Mouse (Mus musculus): ENCODE data around the gene Hcrtr2. TPM values are rescaled to one million over a fixed set of nuclear protein-coding genes. Genes with fewer than 3 reads are reported as not detected.

Hcrtr2 gene
- total and polyA plus RNA-seq, 3 experiments, result 0.16 TPM; not detected in 2

- no peak overlapping the region for H3K4me3 ChIP-seq (ENCODE audit: low read depth, low read length)
- TF ChIP-seq CTCF (IDR thresholded peaks at IDR 0.05; ENCODE audit: low read depth, low read length), result no peak
- no peak for TF ChIP-seq POLR2AphosphoS5 (IDR thresholded peaks at IDR 0.05; ENCODE audit: insufficient replicate concordance, low read depth, low read length)
- no peak for TF ChIP-seq TAL1 (conservative IDR thresholded peaks at IDR 0.05; ENCODE audit: low read depth, low read length)
- no peak for TF ChIP-seq GATA1 (IDR thresholded peaks at IDR 0.05; ENCODE audit: borderline replicate concordance, low read length)
- TF ChIP-seq GATA2 (IDR thresholded peaks at IDR 0.05; ENCODE audit: borderline replicate concordance, low read depth, low read length), result no peak
- H3K4me1 ChIP-seq (ENCODE audit: insufficient read depth, low read depth, low read length), result no peaks in the 10 kb centered on the region
- no peak for DNase-seq (ENCODE audit: low spot score)
- no peaks in the 10 kb centered on the region for H3K9me3 ChIP-seq (replicated peaks)
- H3K36me3 ChIP-seq (replicated peaks), result no peaks in the 10 kb centered on the region
- H3K27me3 ChIP-seq (ENCODE audit: insufficient read depth, low read length), result no peaks in the 10 kb centered on the region
- ATAC-seq (ENCODE audit: extremely low read depth, insufficient number of reproducible peaks, low FRiP score, poor library complexity, severe bottlenecking), result no peak
Observed at GRCm38 (mm10) chr9:76313921-76314320, 9.7 kb downstream of the Hcrtr2 start.

GRCm38 (mm10) chr9:76312221-76312620 lies 11.4 kb downstream of the Hcrtr2 start:
- H3K9me3 ChIP-seq (replicated peaks), result no peaks in the 10 kb centered on the region
- TF ChIP-seq GATA1 (IDR thresholded peaks at IDR 0.05; ENCODE audit: borderline replicate concordance, low read length) (no peak), GATA2 (IDR thresholded peaks at IDR 0.05; ENCODE audit: borderline replicate concordance, low read depth, low read length) (no peak), POLR2AphosphoS5 (IDR thresholded peaks at IDR 0.05; ENCODE audit: insufficient replicate concordance, low read depth, low read length) (no peak), TAL1 (conservative IDR thresholded peaks at IDR 0.05; ENCODE audit: low read depth, low read length) (no peak)

GRCm38 (mm10) chr9:76291384-76291783 lies 32.3 kb downstream of the Hcrtr2 start:
- ATAC-seq (ENCODE audit: extremely low read depth, insufficient number of reproducible peaks, low FRiP score, poor library complexity, severe bottlenecking), result no peak
- no peak for DNase-seq (ENCODE audit: low spot score)
- Histone ChIP-seq H3K4me3 (ENCODE audit: low read depth, low read length) (no peak overlapping the region), H3K27me3 (ENCODE audit: insufficient read depth, low read length) (no peaks in the 10 kb centered on the region), H3K36me3 (replicated peaks) (no peaks in the 10 kb centered on the region), H3K4me1 (ENCODE audit: insufficient read depth, low read depth, low read length) (no peaks in the 10 kb centered on the region), H3K9me3 (replicated peaks) (no peaks in the 10 kb centered on the region)
- TF ChIP-seq GATA1 (IDR thresholded peaks at IDR 0.05; ENCODE audit: borderline replicate concordance, low read length) (no peak), POLR2AphosphoS5 (IDR thresholded peaks at IDR 0.05; ENCODE audit: insufficient replicate concordance, low read depth, low read length) (no peak), TAL1 (conservative IDR thresholded peaks at IDR 0.05; ENCODE audit: low read depth, low read length) (no peak), GATA2 (IDR thresholded peaks at IDR 0.05; ENCODE audit: borderline replicate concordance, low read depth, low read length) (no peak), CTCF (IDR thresholded peaks at IDR 0.05; ENCODE audit: low read depth, low read length) (no peak)

More at GRCm38 (mm10) chr9:76312221-76312620, 11.4 kb downstream of the Hcrtr2 start:
- no peaks in the 10 kb centered on the region for H3K36me3 ChIP-seq (replicated peaks)
- no peaks in the 10 kb centered on the region for H3K4me1 ChIP-seq (ENCODE audit: insufficient read depth, low read depth, low read length)
- ATAC-seq (ENCODE audit: extremely low read depth, insufficient number of reproducible peaks, low FRiP score, poor library complexity, severe bottlenecking) (no peak), DNase-seq (ENCODE audit: low spot score) (no peak)
- no peaks in the 10 kb centered on the region for H3K27me3 ChIP-seq (ENCODE audit: insufficient read depth, low read length)
- H3K4me3 ChIP-seq (ENCODE audit: low read depth, low read length), result no peak overlapping the region

GRCm38 (mm10) chr9:76270886-76271285 lies 52.8 kb downstream of the Hcrtr2 start:
- DNase-seq (ENCODE audit: low spot score) (no peak), ATAC-seq (ENCODE audit: extremely low read depth, insufficient number of reproducible peaks, low FRiP score, poor library complexity, severe bottlenecking) (no peak)
- no peak overlapping the region for H3K4me3 ChIP-seq (ENCODE audit: low read depth, low read length)

GRCm38 (mm10) chr9:76257731-76258130 lies 65.9 kb downstream of the Hcrtr2 start:
- H3K36me3 ChIP-seq (replicated peaks), result no peaks in the 10 kb centered on the region
- no peaks in the 10 kb centered on the region; the same call in 1 of the 2 replicates for H3K4me1 ChIP-seq (ENCODE audit: insufficient read depth, low read depth, low read length)
- H3K4me3 ChIP-seq (ENCODE audit: low read depth, low read length), result no peak overlapping the region
- ATAC-seq (ENCODE audit: extremely low read depth, insufficient number of reproducible peaks, low FRiP score, poor library complexity, severe bottlenecking) (no peak), DNase-seq (ENCODE audit: low spot score) (no peak)
- TF ChIP-seq CTCF (IDR thresholded peaks at IDR 0.05; ENCODE audit: low read depth, low read length), result no peak
- no peak for TF ChIP-seq GATA1 (IDR thresholded peaks at IDR 0.05; ENCODE audit: borderline replicate concordance, low read length)
- no peak for TF ChIP-seq POLR2AphosphoS5 (IDR thresholded peaks at IDR 0.05; ENCODE audit: insufficient replicate concordance, low read depth, low read length)
- TF ChIP-seq GATA2 (IDR thresholded peaks at IDR 0.05; ENCODE audit: borderline replicate concordance, low read depth, low read length), result no peak
- no peak for TF ChIP-seq TAL1 (conservative IDR thresholded peaks at IDR 0.05; ENCODE audit: low read depth, low read length)
- no peaks in the 10 kb centered on the region for H3K27me3 ChIP-seq (ENCODE audit: insufficient read depth, low read length)
- no peaks in the 10 kb centered on the region for H3K9me3 ChIP-seq (replicated peaks)

More at GRCm38 (mm10) chr9:76270886-76271285, 52.8 kb downstream of the Hcrtr2 start:
- Histone ChIP-seq H3K27me3 (ENCODE audit: insufficient read depth, low read length) (no peaks in the 10 kb centered on the region), H3K36me3 (replicated peaks) (no peaks in the 10 kb centered on the region), H3K4me1 (ENCODE audit: insufficient read depth, low read depth, low read length) (peaks cover 4% of the 10 kb centered on the region; the same call in 1 of the 2 replicates), H3K9me3 (replicated peaks) (no peaks in the 10 kb centered on the region)
- no peak for TF ChIP-seq GATA2 (IDR thresholded peaks at IDR 0.05; ENCODE audit: borderline replicate concordance, low read depth, low read length)
- no peak for TF ChIP-seq POLR2AphosphoS5 (IDR thresholded peaks at IDR 0.05; ENCODE audit: insufficient replicate concordance, low read depth, low read length)
- no peak for TF ChIP-seq GATA1 (IDR thresholded peaks at IDR 0.05; ENCODE audit: borderline replicate concordance, low read length)
- no peak for TF ChIP-seq CTCF (IDR thresholded peaks at IDR 0.05; ENCODE audit: low read depth, low read length)
- no peak for TF ChIP-seq TAL1 (conservative IDR thresholded peaks at IDR 0.05; ENCODE audit: low read depth, low read length)

GRCm38 (mm10) chr9:76252544-76252943 lies 71.1 kb downstream of the Hcrtr2 start:
- TF ChIP-seq GATA1 (IDR thresholded peaks at IDR 0.05; ENCODE audit: borderline replicate concordance, low read length) (no peak), TAL1 (conservative IDR thresholded peaks at IDR 0.05; ENCODE audit: low read depth, low read length) (no peak), GATA2 (IDR thresholded peaks at IDR 0.05; ENCODE audit: borderline replicate concordance, low read depth, low read length) (no peak), CTCF (IDR thresholded peaks at IDR 0.05; ENCODE audit: low read depth, low read length) (no peak), POLR2AphosphoS5 (IDR thresholded peaks at IDR 0.05; ENCODE audit: insufficient replicate concordance, low read depth, low read length) (no peak)
- no peak for ATAC-seq (ENCODE audit: extremely low read depth, insufficient number of reproducible peaks, low FRiP score, poor library complexity, severe bottlenecking)
- no peak for DNase-seq (ENCODE audit: low spot score)
- Histone ChIP-seq H3K4me1 (ENCODE audit: insufficient read depth, low read depth, low read length) (no peaks in the 10 kb centered on the region), H3K36me3 (replicated peaks) (no peaks in the 10 kb centered on the region), H3K9me3 (replicated peaks) (no peaks in the 10 kb centered on the region), H3K27me3 (ENCODE audit: insufficient read depth, low read length) (no peaks in the 10 kb centered on the region), H3K4me3 (ENCODE audit: low read depth, low read length) (no peak overlapping the region)
